Mouse (Mus musculus): ENCODE results near the gene Pgf.

GRCm38 (mm10) chr12:85131361-85131760 is 46.2 kb downstream of the Pgf start:
- no peak for TF ChIP-seq CTCF (IDR thresholded peaks at IDR 0.05; ENCODE audit: low read depth, low read length)
- TF ChIP-seq POLR2A (IDR thresholded peaks at IDR 0.05; ENCODE audit: borderline replicate concordance, low read depth, low read length), result no peak
